Mouse (Mus musculus): ENCODE results near the gene Spag7.

- TF ChIP-seq CTCF (IDR thresholded peaks at IDR 0.05; ENCODE audit: extremely low read depth, insufficient read depth, insufficient read length, insufficient replicate concordance) (no peak), POLR2A (IDR thresholded peaks at IDR 0.05; ENCODE audit: low read depth, low read length) (no peak)
Measured at GRCm38 (mm10) chr11:70615516-70616093, 53.6 kb downstream of the Spag7 start, which contains the start of gene 4930544D05Rik.
